Mouse (Mus musculus) ovary, postnatal 10 days (tissue): ENCODE measurements around the gene Ccdc27.

ENCODE experiments used
- DNase-seq: peaks from one replicate; pipeline ENCODE4 v3.0.0; 2022; ENCODE audit warnings: low spot score

Ccdc27 gene

DNA sequence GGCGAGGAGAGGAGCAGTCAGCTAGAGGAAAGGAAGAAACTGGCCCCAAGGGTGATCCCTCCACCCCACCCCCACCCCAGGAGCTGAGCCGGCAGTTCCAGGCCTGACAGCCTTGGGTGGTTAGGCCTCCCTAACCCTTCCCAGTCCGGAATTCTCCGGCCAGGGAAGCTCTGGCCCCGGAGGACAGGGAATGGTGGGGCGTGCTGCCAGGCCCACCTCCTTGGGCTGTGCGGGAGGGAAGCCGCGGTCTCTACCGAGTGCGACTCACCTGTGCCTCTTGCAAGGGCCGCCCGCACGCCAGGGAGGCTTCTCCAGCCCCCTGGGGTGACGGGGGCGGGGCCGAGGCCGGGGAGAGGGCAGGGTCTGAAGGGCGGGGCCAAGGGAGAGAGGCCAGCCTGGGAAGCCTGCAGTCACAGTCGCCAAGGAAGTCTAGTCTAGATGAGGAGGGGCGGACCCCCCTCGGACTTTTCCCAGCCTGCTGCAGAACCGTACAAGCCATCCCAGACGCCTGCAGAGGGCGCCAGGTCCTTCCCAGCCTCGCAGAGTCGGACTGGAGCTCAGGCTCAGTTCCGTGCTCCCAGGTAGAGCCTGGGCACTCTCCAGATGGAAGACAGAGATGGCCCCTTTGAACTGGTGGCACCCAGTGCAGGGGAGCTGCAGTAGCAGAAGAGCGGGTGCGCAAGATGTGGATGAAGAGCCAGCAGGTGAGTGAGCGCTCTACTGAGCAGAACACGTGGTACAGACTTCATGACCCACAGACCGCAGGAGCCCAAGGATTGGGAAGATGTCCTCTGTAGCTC is 16.6 kb downstream of the Ccdc27 start, which contains the start of gene Smim1:
Gene Smim1 (minus strand): TSS at position 590 of the 800 bp plus-strand sequence.
- DNase-seq = peak; percentile 67

DNA sequence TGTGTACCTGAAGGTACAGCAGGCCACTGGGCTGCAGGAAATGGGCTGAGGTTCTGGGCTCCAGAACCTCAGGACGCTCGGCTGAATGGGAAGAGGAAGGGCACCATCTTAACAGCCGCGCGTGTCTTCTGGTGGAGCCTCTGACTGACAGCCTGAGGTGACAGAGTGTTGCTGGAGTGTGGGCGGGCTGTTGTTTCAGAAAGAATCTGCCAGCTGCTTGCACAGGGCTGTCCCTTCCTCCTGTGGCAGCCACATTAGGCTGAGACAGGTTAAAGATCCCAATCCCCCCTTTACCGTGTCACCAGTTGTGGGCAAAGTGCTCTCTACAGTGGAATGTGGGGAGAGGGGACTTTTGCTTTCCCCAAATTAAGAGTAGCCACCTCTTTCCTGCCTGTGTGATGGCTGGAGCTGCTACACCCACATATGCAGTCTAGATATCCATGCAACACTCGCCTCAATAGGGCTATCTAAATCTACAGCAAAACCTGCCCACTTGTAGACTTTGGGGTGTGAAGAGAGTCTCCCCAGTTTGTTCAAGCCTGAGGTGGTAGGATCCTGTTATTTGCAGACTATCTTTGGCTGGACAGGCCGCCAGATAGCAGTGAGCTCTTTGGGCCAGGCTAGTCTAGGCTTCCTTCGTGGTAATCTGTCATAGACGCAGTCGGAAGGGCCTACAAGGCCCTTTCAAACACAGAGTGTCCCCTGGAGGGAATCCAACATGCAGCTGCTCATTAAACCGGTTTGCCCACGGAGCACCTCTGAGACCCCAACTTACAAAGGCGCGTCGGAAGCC is 17.6 kb downstream of the Ccdc27 start:
- DNase-seq = no peak

DNA sequence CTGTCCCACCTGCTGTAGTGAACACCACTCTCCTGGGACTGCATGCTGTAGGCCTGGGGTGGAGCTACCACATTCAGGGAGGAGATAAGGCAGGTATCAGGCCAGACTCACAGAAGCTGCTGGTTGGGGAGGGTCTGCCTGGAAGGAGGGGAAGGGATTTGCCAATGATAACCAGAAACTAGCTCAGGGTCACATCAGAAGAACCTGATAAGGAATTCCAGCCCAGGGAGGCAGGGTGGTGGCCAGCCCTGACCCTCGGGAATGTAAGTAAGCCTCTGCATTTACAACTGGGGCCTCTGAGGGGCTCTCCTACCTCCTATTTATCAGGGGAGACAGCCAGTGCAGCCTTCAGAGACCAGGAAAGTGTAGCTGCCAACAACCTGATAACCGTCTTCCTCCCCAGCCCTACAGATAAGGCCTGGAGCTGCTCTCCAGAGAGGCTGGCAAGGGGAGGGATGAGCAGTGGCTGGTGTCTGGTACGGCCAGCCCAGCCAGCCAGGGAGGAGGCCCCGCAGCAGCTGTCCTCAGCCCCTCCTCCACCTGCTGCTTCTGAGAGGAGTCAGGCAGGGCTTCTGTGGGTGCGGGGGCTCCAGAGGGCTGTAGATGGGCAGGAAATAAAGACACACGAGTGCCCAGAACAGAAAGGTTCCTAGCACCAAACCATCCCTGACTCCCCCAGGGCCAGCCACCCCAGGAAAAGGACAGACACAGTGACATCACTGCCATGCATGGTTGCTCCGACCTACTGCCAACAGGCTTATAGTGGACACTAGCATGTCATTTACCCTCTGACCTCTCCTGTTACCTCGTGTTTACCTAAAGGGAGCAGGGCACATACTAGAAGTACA is 18.5 kb downstream of the Ccdc27 start:
- no peak for DNase-seq

DNA sequence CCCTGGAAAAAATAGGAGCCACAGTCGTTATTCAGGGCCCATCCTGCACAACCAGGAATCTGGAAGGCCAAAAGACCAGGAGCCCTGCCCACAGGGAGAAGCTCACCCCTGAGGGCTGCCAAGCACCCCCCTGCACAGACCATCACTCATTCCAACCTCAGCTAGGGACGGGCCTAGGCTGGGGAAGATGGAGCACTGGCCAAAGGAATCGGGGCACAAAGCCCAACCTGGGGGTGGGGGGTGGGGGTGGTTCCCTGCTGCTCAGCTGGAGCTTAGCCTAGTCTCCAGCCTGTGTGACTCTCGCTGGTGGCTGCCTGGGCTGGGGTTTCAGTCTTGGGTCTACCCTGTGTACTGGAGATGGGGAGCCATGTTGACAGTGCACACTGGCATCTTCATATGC is 19.6 kb downstream of the Ccdc27 start:
- no peak for DNase-seq

DNA sequence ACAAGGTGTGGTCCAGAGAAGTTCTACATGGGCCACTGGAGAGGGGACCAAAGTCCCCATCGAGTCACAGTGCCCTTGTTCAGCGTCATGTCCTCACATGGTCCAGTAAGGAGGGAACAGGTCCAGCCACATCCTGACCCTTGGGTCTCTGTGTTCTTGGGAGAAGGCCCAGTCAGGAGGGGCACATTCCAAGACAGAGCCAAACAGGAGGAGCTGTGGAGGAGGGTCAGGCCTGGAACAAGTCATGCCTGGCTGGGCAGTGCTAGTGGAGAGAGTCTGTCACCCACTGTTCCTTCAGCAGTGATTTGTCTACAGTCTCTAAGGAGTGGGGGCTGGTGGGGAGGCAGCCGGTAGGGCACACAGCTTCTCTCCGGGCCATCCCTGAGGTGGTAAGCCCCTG is 20.1 kb downstream of the Ccdc27 start:
- no peak for DNase-seq

DNA sequence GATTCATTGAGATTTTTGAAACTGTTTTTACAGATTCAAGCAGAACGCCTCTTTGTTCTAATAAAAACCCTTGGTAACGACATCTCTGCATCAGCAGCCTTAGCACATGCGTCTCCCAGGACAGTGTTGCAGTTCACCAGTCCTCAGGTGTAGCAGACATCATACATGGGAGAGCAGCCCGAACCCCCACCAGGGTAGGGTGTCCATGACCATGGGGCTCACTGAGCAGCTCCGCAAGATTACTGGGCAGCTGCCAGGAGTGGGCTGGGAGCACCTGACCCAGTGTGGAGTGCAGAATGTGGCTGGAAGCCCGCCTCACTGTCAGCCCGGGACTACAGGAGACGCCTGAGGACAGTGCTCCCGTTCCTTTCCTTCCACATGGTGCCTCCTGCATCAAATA is 21.0 kb downstream of the Ccdc27 start:
- no peak for DNase-seq

DNA sequence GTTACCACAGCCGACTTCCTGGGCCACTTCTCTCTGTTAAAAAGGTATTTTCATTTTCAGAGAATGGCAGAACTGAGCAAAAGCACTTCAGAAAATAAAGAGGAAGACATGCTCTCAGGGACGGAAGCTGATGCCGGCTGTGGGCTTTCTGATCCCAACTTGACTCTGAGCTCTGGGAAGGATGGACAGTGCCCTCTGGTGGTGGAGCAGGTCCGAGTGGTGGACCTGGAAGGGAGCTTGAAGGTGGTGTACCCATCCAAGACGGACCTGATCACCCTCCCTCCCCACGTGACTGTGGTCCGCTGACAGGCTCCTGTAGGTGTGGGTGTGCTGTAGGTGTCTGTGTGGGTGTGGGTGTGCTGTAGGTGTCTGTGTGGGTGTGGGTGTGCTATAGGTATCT is 22.9 kb downstream of the Ccdc27 start:
- no peak for DNase-seq

DNA sequence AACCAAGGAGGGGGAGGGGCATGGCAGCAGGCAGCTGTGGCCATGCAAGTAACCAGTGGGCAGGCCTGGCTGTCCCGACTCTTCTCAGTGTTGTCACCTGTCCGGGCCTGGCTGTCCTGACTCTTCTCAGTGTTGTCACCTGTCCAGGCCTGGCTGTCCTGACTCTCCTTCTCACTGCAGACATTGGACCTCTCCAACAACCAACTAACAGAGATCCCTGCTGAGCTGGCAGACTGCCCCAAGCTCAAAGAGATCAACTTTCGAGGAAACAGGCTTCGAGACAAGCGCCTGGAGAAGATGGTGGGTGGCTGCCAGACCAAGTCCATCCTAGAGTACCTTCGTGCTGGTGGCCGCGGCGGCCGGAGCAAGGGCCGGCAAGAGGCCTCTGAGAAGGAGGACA is 27.0 kb downstream of the Ccdc27 start:
- DNase-seq = no peak

DNA sequence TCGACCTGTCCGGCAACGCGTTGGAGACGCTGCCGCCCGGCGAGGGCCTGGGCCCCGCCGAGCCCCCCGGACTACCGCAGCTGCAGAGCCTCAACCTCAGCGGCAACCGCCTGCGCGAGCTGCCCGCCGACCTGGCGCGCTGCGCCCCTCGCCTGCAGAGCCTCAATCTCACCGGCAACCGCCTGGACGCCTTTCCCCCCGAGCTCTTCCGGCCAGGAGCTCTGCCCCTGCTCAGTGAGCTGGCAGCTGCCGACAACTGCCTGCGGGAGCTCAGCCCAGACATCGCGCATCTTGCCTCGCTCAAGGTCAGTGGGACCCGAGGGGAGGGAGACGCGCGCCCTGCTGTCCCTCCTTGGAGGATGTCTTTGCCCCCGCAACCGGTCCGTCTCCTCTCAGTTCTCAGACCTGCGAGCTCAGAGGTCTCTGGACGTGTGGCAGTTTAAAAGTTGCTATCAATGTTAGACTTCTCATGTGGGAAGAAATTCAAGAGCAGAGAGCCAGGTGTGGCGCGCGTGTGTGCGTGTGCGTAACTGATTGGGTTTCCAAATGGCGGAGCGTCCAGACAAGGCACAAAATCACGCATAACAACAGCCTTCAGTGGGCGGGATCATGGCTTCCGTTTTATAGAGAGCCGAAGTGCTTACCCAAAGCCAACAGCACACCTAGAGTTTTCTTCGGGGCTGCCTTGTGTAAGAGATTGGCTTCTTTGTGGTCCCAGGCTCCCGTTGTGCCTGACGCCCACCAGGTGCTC is 30.2 kb downstream of the Ccdc27 start:
- no peak for DNase-seq

DNA sequence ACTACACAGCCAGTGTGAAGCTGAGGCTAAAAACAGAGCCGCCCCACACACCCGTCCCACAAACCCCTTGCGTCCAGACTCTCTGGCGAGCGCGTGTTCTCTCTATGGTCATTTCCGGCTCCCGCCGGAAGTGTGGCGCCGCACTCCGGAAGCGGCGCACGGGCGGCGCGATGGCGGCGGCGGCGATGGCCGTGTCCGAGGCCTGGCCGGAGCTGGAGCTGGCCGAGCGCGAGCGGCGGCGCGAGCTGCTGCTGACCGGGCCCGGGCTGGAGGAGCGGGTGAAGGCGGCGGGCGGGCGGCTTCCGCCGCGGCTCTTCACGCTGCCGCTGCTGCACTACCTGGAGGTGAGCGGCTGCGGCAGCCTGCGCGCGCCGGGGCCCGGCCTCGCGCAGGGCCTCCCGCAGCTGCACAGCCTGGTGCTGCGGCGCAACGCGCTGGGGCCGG is 30.8 kb downstream of the Ccdc27 start, which contains the start of gene Lrrc47:
Gene Lrrc47 (plus strand): TSS at position 86 of the 444 bp plus-strand sequence.
- DNase-seq = peak; percentile 54

DNA sequence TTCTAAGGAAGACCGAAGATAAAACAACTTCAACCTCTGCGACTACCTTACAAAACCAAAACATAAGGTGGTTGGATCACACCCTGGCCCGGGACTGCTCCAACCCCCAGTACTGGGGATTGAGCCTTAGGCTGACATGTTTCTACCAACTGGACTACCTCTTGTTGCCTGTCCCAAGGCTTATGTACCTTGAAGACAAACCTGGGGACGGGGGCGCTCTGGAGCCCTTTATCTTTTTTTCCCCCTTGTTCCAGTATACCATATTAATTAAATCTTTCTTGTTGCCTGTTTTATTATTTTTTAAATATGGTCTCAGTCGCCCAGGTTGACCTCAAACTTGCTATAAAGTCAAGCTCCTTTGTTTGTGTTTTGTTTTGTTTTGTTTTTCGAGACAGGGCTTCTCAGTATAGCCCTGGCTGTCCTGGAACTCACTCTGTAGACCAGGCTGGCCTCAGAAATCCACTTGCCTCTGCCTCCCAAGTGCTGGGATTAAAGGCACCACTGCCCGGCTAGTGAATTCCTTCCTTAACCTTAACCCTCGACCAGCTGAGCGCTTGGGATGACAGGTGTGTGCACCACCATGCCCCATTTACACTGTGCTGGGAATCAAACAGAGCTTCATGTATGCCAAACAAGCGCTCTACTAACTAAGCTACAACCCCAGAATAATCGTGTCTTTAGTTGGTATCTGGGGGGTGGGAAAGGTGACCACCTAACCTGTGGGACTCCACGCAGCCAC is 31.4 kb downstream of the Ccdc27 start:
- DNase-seq = no peak

DNA sequence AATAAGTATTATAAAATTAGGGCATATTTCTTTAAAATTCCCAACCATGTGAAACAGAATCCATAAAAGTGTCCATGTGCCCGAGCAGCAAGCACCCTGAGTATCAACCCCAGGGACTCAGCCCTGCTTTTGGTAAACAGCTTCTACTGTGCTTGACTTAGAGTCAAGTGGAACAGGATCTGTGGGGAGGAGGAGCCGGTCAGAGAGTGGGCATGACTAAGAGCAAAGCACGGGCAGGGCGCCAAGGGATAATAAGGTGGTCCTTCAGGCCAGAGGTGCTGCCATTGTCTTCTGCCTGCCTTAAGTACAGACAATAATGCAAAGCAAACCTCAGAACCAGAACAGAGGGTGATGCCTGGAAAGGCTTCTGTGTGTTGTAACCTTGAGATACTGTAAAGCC is 34.7 kb downstream of the Ccdc27 start:
- no peak for DNase-seq

DNA sequence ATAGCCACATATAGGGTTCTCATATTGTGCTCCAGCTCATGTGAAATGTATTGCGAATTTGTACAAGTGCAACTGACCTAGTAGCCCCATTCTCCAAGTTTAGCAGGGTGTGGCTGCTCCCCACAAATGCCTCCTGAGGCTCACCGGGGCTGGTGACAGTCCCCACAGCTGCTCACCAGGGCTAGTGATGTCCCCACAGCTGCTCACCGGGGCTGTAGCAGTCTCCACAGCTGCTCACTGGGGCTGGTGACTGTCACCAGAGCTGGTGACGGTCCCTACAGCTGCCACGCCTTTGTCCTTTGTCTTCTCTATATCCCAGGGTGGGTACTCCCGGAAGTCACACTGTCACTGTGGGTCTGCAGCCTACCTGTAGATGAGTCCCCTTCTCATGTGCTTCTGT is 36.2 kb downstream of the Ccdc27 start:
- DNase-seq = no peak

DNA sequence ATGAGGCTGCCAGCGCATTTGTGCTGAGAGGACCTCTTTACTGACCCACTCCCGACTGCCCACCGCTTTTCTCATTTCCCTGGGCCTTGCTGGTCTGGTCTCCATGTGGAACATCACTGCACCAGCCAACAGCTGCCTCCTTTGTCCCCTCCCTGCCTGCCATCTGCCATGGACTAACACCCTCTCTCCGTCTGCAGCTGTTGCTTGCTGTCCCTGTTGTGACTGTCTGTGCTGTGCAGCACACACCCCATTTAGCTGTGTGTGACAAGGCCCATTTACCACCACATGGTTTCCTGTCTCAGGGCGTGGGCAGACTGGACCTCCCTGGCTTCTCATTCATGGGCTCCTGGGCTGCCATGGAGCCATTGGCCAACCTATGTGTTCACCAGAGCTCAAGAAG is 37.0 kb downstream of the Ccdc27 start:
- no peak for DNase-seq

DNA sequence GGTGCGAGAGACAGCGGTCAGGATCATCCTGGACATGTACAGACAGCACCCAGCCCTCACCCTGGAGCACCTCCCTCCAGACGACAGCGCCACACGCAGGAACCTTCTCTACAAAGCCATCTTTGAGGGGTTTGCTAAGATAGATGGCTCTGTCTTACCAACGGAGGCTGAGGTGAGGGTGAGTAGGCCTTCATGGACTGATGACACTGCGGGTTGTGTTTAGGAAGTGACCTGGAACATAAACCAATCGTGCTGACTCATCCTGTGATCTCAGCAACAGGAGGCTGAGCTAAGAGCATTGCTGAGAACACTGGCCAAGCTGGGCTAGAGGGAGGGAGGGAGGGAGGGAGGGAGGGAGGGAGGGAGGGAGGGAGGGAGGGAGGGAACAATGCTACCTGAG is 49.0 kb downstream of the Ccdc27 start:
- DNase-seq = no peak

DNA sequence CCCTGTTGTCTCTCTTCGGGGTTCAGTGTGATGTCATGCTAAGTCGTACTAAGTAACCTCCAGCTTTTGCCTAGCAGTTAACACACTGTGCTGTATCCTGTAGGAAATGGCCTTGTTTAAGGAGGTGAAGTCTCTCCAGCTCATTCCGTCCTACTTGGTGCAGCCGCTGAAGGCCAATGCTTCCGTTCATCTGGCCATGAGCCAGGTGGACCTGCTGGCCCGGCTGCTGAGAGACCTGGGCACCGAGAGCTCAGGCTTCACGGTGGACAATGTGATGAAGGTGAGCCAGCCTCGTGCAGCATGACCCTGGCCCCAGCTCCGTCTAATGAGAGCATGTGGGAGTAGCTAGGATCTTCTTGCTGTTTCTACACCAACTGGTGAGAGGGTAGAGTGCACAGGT is 49.8 kb downstream of the Ccdc27 start:
- DNase-seq = no peak

DNA sequence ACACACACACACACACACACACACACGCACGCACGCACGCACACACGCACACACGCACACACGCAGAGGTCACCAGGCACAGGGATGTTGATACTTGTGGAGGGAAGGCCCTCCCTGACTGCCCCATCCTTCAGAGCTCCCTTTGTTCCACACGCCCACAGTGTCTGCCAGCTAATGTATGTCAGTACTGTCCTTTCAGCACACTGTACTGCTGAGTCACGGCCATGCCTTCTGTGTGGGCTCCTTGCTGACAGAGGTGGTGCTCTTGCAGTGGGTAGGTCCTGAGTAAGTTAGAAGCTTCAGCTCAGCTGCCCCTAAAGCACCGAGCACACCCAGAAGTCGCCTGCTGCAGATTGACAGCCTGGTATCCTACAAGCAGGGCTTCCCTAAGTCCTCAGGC is 62.0 kb downstream of the Ccdc27 start:
- DNase-seq = no peak

DNA sequence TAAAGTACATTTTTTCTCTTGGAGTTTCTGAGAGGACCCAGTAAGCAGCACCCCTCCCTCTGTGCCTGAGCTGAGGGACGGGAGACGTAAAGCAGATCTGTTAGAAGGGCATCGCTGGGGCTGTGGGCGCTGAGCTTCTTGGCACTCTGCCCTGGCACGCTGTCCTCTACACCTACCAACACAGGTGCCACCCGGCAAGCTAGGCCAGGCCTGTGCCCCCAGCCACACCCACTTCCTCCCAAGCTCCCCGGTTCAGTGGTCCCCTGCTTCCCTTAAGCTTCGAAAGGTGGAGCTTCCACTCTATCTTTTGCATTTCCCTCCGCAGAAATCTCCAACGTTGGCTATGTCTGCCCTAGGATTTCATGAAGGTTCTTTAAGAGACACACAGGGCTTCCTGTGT is 63.2 kb downstream of the Ccdc27 start:
- DNase-seq = no peak
